Mouse (Mus musculus): ENCODE data around the gene Ensa.
"Not testable (repeated sequence)": the region's sequence is repeated elsewhere in the genome, so short reads cannot be mapped to it uniquely, and the experiment has no call there.

Ensa gene

DNA sequence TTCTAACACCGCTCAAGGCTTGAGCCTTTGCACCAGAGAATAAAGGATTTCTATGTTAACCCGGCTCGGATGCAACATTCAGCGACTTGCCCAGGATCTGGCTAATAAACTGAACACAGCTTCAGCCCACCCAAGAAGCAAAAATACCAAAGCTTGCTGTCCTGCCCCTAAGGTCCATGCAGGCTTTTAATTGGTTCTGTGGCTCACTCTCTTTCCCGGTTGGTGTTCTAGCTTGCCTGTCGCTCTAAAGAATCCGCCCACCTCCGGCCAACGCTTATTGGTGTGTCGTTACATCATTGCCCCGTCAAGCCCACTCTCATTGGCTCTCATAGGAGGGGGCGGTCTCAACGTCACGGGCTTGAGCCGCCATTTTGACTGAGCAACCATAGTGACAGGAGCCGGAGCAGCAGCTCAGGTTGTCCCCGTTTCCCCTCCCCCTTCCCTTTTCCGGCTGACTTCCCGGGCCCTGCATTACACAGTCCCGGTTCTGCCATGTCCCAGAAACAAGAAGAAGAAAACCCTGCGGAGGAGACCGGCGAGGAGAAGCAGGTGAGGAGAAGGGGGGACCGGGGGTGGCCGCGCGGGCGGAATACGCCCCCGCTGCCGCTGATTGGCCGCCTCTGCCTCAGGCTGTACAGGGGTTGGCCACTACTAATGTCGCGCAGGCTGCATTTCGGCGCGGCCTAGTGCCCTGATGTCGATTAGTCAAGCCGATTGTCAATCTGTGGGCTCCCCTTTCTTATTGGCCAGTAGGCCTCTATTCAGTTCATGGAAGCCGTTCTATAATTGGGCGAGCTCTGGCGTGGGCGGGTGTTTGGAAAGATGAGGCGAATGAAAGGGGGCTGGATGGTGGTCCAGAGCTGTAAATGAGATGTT is at the start of gene Ensa:
TSS of gene Ensa (plus strand) at position 366 of the 876 bp plus-strand sequence.
- DNase-seq, result peak; percentile 96

DNA sequence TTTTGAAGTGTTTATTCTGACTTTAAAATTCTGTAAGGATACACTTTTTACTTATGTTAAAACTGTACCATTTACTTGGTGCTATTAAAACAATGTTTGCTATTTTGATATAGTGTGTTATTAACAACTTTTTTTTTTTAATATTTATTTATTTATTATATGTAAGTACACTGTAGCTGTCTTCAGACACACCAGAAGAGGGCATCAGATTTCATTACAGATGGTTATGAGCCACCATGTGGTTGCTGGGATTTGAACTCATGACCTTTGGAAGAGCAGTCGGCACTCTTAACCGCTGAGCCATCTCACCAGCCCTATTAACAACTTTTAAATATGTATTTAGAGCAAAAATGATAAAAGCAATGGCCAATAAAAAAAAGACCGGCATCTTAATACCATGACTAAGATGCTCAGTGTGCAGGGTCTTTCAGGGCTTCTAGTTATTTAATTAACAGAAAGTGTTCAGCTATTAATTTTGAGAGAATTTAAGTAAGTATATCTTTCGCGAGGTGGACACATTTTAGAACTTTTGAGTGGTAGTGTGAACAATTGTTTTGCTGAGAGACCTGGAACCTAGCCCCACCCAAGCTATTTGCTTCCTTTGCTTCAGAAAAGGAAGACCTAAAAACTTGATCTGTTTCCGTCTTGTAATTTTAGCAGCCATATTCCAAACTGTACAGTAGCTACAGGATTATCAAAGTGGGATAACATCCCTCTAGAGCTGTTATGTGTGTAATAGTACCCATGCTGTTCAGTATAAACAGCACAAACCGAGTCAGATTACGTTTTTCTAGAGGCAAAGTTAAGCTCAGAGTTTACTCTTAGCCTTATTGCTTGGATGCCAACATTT is 36.8 kb upstream of the Ensa start:
- DNase-seq, result no peak

DNA sequence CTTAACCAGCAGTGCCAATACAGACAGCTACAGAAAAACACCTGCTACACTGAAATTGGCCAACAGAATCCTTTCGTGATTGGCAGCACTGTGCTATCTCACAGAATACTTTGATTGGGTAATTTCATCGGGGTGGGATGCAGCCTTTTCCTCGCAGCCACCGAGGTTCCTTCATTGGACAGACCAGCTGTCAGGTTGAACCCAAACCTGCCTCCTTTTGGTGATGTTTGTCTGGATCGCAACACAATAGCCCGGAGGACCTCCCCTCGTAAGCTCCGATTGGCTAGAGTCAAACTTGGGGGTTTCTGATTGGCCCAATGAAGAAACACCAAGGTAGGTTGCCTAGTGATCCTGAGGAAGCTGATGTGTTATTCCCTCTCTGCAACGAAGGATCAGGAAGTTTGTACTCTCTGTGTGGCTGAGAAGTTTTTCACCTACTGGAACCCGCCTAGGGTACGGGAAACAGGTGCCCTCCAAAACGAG is 36.1 kb upstream of the Ensa start, which contains the start of gene Golph3l:
TSS of gene Golph3l (plus strand) at position 331 of the 483 bp plus-strand sequence.
- DNase-seq, result peak; percentile 85

DNA sequence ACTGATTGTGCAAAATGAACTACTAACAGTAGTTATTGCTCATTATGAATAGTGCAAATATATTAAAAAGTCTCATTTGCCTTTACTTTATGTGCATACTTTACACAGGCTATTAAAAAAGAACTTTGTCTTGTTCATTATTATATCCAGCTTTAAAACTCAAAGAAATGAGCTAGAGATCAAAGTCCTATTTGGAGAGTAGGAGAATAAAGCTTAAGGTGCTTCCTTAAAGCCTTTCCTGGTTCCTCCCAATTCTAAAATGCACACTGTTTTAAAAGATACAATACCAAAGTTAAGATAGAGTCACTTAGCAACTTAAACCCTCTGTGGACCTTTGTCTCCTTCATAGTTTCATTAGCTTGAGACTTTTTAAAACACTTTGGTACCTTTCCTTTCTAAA is 26.1 kb upstream of the Ensa start:
- no peak for DNase-seq

DNA sequence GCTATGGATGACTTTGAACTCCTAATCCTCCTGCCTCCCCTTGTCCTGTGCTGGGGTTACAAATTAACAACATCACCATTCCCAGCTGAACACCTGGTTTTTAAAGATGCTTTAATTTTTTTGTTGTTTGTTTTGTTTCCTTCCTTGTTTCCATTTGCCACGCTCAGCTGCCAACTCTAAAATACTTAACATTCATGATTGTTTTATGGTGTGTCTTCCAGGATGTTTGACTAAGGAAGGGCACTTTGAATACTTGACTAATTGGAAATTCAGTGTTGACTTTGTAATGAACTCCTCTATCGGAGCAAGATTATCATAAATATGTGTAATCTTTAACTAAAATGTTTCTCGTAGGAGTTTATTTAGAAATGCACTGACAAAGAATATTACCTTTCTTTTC is 23.5 kb upstream of the Ensa start:
- no peak for DNase-seq

DNA sequence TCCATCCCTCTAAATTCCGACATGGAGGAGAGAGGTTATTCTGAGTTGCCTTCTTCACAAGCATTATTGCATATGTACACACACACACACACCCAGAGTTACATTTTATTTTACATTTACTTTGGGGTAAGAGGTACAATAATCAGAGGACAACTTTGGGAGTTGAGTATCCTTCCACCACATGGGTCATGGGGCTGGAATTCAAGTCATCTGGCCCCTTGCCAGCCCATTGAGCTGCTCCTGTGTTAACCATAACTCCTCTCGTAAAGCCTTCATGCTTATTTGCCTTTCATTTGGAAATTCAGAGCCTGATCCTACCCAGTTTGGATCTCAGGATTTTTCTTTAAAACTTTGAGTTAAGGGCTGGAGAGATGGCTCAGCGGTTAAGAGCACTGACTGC is 18.7 kb upstream of the Ensa start:
- DNase-seq, result no peak

DNA sequence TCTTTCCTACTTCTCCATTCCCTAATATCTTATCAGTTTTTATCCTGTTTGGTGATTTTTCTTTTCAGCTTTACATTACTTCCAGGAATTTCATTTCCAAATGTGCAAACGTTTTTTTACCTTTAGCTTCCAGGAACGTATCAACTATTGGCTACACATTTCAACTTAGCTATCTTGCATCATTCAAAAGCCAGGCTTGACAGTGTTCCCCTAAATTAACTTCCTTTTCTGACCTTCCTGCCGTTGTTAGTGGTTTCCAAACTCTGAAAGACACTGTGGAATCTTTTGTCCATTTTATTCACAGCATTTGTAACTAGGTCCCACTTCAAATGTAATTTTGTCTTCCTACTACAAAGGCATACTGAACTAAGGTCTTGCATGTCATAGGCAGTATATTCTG is 15.6 kb upstream of the Ensa start:
- DNase-seq, result no peak

DNA sequence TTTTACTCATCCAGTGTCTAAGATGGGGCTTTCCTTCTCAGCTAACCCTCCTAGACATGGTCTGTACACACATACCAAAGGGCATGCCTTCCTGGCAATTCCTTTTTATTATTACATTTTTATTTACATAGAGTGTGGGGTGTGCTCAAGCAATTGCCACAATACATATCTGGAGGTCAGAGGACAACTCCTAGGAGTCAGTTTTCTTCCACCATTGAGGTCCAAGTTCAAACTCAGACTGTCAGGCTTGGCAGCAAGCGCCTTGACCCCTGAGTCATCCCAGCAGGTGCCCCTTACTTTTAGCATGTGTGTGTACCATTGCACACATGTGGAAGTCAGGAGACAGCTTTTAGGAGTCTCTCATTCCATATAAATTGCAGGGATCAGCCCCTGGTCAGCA is 10.8 kb upstream of the Ensa start:
- DNase-seq, result no peak

DNA sequence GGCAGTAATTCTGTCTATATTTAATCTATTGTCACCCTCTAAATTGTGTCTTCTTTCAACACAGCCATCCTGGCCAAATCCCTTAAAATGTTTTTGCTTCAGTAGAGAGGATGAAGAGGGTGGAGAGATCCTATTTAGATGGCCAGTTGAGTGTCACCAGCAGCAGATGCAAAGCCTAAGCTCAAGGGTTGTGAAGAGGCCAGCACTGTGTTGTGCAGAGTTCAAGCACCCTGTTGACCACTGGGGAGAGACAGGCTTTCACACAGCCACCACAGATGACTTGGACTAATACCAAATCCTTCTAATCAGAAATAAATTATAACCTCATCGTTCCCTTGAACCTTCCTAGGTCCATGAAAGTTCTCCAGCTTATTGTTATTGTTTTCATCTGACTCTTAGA is 6.3 kb upstream of the Ensa start:
- no peak for DNase-seq

DNA sequence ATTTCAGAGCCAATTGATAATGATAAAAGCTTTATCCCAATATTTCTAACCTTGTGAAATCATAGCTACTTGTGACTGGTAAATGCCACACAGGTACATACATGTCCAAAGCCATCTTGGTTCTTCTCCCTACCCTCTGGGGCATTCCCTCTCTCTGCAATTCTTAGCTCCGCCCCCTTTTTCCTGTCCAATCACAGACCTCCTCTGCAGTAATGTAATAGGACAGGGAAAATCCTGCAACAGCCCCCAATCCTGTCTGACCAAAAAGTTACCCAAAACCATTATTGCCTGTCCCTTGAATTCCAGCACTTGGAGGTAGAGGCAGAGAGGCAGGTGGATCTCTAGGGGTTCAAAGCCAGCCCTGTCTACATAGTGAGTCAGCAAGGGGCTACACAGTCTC is 3.6 kb upstream of the Ensa start:
- no peak for DNase-seq

DNA sequence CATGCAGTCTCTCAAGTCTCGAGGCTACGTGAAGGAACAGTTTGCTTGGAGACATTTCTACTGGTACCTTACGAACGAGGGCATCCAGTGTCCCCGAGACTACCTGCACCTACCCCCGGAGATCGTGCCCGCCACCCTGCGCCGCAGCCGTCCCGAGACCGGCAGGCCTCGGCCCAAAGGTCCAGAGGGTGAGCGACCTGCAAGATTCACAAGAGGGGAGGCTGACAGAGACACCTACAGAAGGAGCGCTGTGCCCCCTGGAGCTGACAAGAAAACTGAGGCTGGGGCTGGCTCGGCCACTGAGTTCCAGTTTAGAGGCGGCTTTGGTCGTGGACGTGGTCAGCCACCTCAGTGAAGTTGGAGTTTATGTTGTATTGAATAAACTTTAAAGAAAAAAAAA is 2.4 kb upstream of the Ensa start:
- DNase-seq, result not testable (repeated sequence)

DNA sequence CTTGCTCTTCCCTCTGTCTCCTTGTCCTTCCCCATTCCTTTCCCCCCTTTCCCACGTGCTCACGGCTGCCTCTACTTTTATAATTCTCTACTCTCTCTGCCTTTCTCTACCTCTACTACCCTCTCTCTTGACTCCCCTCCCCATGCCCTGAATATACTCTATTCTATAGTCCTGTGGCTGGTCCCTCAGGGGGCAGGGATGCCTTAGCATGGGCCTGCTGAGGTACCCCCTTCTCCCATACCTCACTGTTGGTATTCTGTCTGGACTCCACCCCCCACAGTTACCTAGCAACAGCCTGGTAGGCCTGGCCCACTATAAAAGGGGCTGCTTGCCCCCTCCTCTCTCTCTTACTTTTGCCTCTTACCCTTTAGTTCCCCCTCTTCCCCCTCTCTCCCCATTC is 1.2 kb upstream of the Ensa start:
- DNase-seq, result no peak

DNA sequence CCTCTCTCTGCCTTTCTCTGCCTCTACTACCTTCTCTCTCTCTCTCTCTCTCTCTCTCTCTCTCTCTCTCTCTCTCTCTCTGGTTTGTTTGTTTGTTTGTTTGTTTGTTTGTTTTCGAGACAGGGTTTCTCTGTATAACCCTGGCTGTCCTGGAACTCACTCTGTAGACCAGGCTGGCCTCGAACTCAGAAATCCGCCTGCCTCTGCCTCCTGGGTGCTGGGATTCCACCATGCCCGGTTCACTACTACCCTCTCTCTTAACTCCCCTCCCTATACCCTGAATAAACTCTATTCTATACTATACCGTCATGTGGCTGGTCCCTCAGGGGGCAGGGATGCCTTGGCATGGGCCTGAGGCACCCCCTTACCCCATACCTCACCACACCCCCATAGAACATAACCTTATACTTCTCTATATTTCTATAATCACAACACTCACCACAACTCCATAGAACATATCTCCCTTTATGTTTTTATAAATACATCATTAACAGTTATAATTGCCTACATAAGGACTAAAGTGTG is 740 bp upstream of the Ensa start:
- not testable (repeated sequence) for DNase-seq

DNA sequence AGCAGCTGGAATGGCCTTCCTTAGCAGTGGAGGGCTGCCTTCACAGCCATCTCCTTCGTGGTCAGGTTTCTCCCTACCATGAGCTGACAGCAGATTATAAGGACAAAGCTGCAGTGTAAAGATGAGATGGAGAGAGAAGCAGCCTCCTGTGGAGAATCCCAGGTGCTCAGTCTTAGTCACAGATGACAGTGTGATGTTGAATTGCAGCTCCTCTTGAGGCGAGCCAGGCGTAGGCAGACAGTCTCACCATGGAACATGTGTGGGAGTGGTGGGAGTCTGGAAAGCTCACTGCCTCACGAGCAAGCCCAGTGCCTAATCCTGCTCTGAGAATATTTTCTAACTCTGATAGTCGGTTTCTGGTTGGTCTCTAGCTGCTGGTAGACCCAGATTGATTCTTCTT is 3.0 kb downstream of the Ensa start:
- DNase-seq, result peak; percentile 53

DNA sequence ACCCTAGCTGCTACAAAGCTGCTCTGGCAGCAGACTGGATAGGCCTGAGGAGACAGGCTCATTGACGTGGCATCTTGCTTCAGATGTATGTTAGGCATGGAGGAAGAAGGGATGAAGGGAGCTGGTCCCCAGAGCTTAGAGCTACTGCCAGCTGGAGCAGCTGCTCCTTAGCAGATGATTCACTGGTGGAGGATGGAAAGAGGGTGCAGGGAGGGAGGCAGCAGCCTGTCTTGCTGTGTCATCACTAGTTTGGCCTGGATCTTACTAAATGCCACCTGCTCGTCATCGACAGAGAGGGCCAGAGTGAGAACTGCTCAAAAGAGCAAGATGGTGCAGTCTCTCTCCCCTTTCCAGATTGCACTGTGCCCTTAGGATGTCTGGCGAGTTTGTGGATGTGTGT is 5.0 kb downstream of the Ensa start:
- DNase-seq, result peak; percentile 37

DNA sequence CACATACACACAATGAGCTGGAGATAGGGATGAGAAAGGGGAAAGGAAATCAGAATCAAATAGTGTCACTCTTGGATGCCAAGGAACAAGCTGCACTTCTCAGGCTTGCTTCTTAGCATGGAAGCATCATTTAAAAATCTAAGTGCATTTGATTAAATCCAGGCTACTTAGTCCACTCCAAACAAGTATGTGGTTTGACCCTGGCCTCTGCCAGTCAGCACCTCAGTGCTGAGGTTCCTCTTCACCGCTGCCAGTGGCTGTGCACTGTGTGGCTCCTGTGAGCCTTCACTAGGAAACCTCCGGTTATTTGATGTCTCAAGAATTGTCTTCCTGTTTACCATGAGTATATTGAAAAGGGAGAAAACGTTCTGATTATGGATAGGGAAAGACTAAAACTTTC is 6.1 kb downstream of the Ensa start:
- no peak for DNase-seq

DNA sequence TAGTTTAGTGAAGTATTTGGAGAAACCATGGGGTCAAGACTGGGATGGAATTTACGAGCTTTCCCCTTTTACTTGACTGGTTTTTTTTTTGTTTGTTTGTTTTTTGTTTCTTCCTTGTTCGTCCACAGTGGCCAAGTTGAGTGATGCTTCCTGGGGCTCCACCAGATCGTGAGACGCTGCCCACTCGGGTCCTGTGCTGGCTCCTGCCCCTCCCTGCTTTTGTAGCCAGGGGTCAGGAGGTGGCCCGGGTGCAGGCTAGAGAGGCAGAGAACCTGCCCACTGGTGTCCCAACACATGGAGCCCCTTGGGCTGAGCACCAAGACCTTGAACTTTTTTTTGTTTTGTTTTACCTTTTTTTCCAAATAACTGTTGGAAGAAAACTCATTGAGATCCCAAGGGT is 6.5 kb downstream of the Ensa start:
- DNase-seq, result no peak

DNA sequence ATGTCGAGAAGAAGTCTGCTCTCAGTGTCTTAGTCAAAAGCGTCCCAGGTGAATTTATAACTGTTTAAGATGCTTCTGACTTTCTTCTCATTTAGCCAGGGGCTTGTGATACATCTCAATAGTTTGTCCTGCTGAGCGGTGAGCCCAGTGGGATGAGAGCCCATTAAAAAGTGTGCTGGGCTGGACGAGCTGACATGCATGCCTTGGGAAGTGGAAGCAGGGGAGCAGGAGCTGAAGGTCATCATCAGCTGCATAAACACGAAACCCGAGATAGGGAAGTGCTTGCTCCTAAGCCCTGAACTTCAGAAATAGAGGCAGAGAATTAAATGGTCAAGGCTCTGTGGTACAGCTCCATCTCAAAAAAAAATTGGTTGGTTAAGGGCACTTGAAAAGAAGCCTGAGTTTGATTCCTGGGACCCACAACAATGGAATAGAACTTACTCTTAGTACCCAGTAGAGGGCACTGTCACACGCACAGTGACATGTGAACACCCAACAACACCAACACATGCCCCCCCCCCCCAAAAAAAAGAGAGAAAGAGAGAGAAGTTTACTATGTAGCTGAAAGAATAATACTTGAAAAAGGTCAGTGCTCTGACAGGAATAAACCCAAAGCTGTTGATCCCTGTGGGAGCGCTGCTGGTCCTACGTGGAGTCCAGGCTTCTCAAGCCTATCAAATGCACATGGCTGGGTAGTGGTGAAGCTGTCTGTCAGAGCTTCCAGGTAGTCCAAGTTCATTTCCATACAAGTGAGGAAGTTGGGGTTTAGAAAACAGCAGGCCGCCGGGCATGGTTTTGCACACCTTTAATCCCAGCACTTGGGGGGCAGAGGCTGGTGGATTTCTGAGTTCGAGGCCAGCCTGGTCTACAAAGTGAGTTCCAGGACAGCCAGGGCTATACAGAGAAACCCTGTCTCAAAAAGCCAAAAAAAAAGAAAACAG is 8.1 kb downstream of the Ensa start:
- DNase-seq, result no peak

DNA sequence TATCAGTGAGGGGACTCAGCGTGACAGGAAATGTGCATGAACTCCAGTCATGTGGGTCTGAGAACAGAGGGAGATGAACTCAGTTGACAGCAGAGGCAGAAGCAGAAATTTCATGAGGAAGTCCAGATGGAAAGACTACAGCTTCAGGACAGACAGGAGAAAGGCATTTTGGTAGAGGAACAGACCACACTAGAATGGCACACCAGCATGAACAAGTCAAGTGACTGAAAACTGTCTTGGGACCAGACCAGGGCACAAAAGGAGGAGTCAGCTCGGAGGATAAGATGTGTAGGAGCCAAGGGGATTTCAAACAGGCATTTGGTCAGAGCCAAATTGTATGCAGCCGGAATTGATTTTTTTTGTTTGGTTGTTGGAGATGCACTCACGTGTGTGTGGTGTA is 10.8 kb downstream of the Ensa start:
- no peak for DNase-seq

DNA sequence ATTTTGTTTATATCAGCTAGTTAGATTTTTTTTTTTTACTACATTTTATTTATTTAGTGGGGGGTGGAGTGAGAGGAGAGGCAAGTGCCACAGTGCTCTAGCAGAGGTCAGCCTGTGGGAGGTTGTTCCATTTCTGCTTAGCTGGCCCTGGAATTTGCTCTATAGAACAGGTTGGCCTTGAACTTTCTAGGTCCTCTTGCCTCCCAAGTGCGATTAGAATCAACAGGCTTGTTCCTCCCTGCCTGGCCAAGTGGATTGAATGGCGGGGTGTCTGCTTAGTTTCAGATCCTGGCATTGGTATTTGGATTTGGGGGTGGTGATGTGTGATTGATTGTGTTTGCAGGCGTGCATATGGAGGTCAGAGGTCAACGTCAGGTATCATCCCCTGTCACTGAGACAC is 11.3 kb downstream of the Ensa start:
- no peak for DNase-seq

DNA sequence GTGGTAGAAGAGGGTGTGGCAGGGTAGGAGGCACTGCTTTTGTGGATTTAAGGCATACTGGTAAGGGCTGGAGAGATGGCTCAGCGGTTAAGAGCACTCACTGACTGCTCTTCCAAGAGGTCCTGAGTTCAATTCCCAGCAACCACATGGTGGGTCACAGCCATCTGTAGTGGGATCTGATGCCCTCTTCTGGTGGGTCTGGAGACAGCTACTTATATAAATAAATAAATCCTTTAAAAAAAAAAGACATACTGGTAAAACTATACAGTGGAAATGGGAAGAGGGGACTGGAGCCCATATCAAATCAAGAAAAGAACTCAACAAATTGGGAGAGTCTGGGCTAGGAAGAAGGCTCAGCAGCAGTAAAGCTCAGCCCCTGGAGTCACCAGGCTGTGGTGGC is 14.9 kb downstream of the Ensa start:
- DNase-seq, result no peak

DNA sequence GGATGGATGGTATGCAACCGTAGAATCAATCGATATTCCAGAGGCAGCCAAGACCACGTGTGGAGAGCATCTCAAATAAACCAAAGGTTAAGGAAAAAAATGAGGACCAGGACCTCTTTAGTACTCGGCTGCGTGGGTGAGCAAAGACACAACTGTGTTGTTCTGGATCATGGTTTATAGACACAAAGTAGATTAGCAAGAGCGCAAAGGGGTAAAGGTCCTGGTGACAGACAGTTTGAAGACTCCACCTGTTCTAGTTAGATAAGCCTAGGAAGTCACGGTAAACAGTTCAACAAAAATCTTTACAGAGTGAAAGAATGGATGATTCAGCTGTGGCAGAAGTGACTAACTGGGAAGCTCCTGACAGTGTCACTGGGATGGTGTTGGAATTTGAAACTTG is 18.3 kb downstream of the Ensa start:
- no peak for DNase-seq

All from right cerebral cortex, postnatal 14 days (tissue).